ENCODE assay signal across 13 mouse cellular contexts in the genomic region with DNA sequence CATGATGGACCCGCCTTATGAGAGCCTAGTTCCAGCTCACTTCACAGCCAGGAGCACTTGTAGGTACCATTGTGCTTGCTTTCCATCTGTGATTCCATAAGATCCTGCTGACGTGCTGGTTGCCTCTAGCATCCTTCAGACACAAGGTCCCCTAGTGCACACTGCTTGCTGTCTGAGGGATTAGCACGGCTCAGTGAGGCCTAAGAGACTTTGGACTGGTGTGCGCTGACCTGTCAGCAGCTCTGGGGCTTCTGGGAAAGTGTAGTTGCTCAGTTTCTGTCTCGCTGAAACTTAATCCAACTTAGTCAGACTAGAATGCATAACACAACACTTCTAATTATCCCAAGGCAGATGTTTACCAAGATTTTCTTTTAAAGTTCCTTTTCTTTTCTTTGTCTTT. TPM values are rescaled to one million over a fixed set of nuclear protein-coding genes. Genes with fewer than 3 reads are reported as not detected.
A peak's percentile ranks its signal among the peaks of the same experiment; 100 is the strongest.
DNase-seq lines count a peak whose midpoint lies in the region; ATAC-seq lines count a peak whose summit lies in the region.
"Had no signal": no experiment of that assay in that cellular context is flagged by ENCODE, and none has a peak within 500 bp of the region (broad histone marks: within the 10 kb centered on the region; RNA-seq: fewer than 3 reads in every experiment).

No protein-coding gene starts in this region.

- 62% methylated on average over 5 of the region's 5 CpGs for WGBS in kidney, embryonic 14.5 days
- whole genome bisulfite sequencing in embryonic facial prominence, embryonic 13.5 days, result 52% methylated on average over 5 of the region's 5 CpGs
- 56% methylated on average over 5 of the region's 5 CpGs for whole genome bisulfite sequencing in kidney, embryonic 15.5 days
- 23% methylated on average over 5 of the region's 5 CpGs for WGBS in midbrain, embryonic 16.5 days
- WGBS in heart, embryonic 11.5 days (ENCODE audit: insufficient replicate concordance), result 56% methylated on average over 5 of the region's 5 CpGs

- ATAC-seq in kidney, embryonic 14.5 days (ENCODE audit: low FRiP score, low TSS enrichment), result no peak
- ATAC-seq in embryonic facial prominence, embryonic 13.5 days (ENCODE audit: insufficient number of reproducible peaks, insufficient read depth, low FRiP score, low TSS enrichment, low read depth), result no peak
- 0 out of 2 replicates have a peak, but pooled peaks have one; percentile 47 for ATAC-seq in kidney, embryonic 15.5 days (replicated peaks; ENCODE audit: low FRiP score)
- ATAC-seq in midbrain, embryonic 16.5 days, result no peak
- no peak for ATAC-seq in megakaryocyte-erythroid progenitor cell, adult 5-6 weeks (replicated peaks; ENCODE audit: low FRiP score, low TSS enrichment, poor library complexity, severe bottlenecking)
- ATAC-seq in heart, embryonic 11.5 days (replicated peaks; ENCODE audit: insufficient number of reproducible peaks, low FRiP score, low TSS enrichment), result no peak

- no peak overlapping the region for H3K4me3 ChIP-seq in kidney, embryonic 14.5 days (ENCODE audit: low read length)
- H3K4me3 ChIP-seq in embryonic facial prominence, embryonic 13.5 days, result no peak overlapping the region
- no peak overlapping the region for H3K4me3 ChIP-seq in kidney, embryonic 15.5 days (replicated peaks)
- H3K4me3 ChIP-seq in midbrain, embryonic 16.5 days (ENCODE audit: low read depth, low read length), result no peak overlapping the region
- H3K4me3 ChIP-seq in heart, embryonic 11.5 days (ENCODE audit: low read depth, low read length), result no peak overlapping the region
- H3K4me3 ChIP-seq: embryonic facial prominence, embryonic 15.5 days; neural tube, embryonic 13.5 days had no signal

- peaks cover 4% of the 10 kb centered on the region; the same call in 1 of the 2 replicates for H3K36me3 ChIP-seq in kidney, embryonic 14.5 days (ENCODE audit: control insufficient read depth, insufficient read depth, low read length)
- peaks cover 8% of the 10 kb centered on the region for H3K36me3 ChIP-seq in embryonic facial prominence, embryonic 13.5 days
- no peaks in the 10 kb centered on the region; the same call in 1 of the 2 replicates for H3K36me3 ChIP-seq in kidney, embryonic 15.5 days
- H3K36me3 ChIP-seq in midbrain, embryonic 16.5 days (ENCODE audit: control insufficient read depth, insufficient read depth, low read length), result peaks cover 17% of the 10 kb centered on the region
- H3K36me3 ChIP-seq in heart, embryonic 11.5 days (ENCODE audit: control insufficient read depth, insufficient read depth, low read length), result no peaks in the 10 kb centered on the region

- H3K9me3 ChIP-seq in kidney, embryonic 14.5 days (ENCODE audit: control insufficient read depth, low read length), result no peaks in the 10 kb centered on the region
- H3K9me3 ChIP-seq in embryonic facial prominence, embryonic 13.5 days, result no peaks in the 10 kb centered on the region
- no peaks in the 10 kb centered on the region for H3K9me3 ChIP-seq in kidney, embryonic 15.5 days (replicated peaks)
- H3K9me3 ChIP-seq in midbrain, embryonic 16.5 days (replicated peaks; ENCODE audit: control insufficient read depth, low read length, poor library complexity, severe bottlenecking), result no peaks in the 10 kb centered on the region
- no peaks in the 10 kb centered on the region for H3K9me3 ChIP-seq in heart, embryonic 11.5 days (replicated peaks; ENCODE audit: control insufficient read depth, low read length)
- H3K9me3 ChIP-seq: embryonic facial prominence, embryonic 15.5 days; neural tube, embryonic 13.5 days had no signal

- H3K4me2 ChIP-seq in kidney, embryonic 14.5 days (replicated peaks; ENCODE audit: low read depth, low read length), result no peak overlapping the region
- H3K4me2 ChIP-seq in embryonic facial prominence, embryonic 13.5 days, result no peak overlapping the region
- no peak overlapping the region for H3K4me2 ChIP-seq in kidney, embryonic 15.5 days
- H3K4me2 ChIP-seq in midbrain, embryonic 16.5 days (ENCODE audit: low read length), result no peak overlapping the region
- no peak overlapping the region for H3K4me2 ChIP-seq in heart, embryonic 11.5 days
- H3K4me2 ChIP-seq: embryonic facial prominence, embryonic 15.5 days; neural tube, embryonic 13.5 days had no signal

- no peak overlapping the region for H3K9ac ChIP-seq in kidney, embryonic 14.5 days (ENCODE audit: low read depth, low read length)
- no peak overlapping the region for H3K9ac ChIP-seq in embryonic facial prominence, embryonic 13.5 days
- no peak overlapping the region for H3K9ac ChIP-seq in kidney, embryonic 15.5 days
- no peak overlapping the region for H3K9ac ChIP-seq in midbrain, embryonic 16.5 days (ENCODE audit: low read depth, low read length)
- H3K9ac ChIP-seq in heart, embryonic 11.5 days (ENCODE audit: low read depth, low read length), result no peak overlapping the region
- H3K9ac ChIP-seq: embryonic facial prominence, embryonic 15.5 days; neural tube, embryonic 13.5 days had no signal

- H3K27me3 ChIP-seq in kidney, embryonic 14.5 days (ENCODE audit: control insufficient read depth, insufficient read depth, low read length), result no peaks in the 10 kb centered on the region
- H3K27me3 ChIP-seq in embryonic facial prominence, embryonic 13.5 days, result no peaks in the 10 kb centered on the region; the same call in 1 of the 2 replicates
- no peaks in the 10 kb centered on the region for H3K27me3 ChIP-seq in kidney, embryonic 15.5 days
- H3K27me3 ChIP-seq in midbrain, embryonic 16.5 days (ENCODE audit: control insufficient read depth, insufficient read depth, low read depth, low read length), result no peaks in the 10 kb centered on the region
- H3K27me3 ChIP-seq in heart, embryonic 11.5 days (ENCODE audit: control insufficient read depth, insufficient read depth, low read length), result peaks cover 16% of the 10 kb centered on the region
- H3K27me3 ChIP-seq: embryonic facial prominence, embryonic 15.5 days; neural tube, embryonic 13.5 days had no signal

- peak; percentile 62 for DNase-seq in kidney, adult 11 months
- DNase-seq in layer of hippocampus, adult 11-12 months (ENCODE audit: low spot score), result no peak
- DNase-seq: gastrocnemius, postnatal 25 days; thymus, postnatal 36 days had no signal

- peaks cover 16% of the 10 kb centered on the region; the same call in 1 of the 2 replicates for H3K4me1 ChIP-seq in kidney, embryonic 14.5 days (ENCODE audit: control insufficient read depth, insufficient read depth, low read length)
- H3K4me1 ChIP-seq in embryonic facial prominence, embryonic 13.5 days, result peaks cover 32% of the 10 kb centered on the region
- peaks cover 29% of the 10 kb centered on the region for H3K4me1 ChIP-seq in kidney, embryonic 15.5 days
- peaks cover 29% of the 10 kb centered on the region for H3K4me1 ChIP-seq in midbrain, embryonic 16.5 days (ENCODE audit: control insufficient read depth, insufficient read depth, low read length)
- H3K4me1 ChIP-seq in heart, embryonic 11.5 days (ENCODE audit: control insufficient read depth, insufficient read depth, low read length), result peaks cover 14% of the 10 kb centered on the region

- H3K27ac ChIP-seq in kidney, embryonic 14.5 days (ENCODE audit: low read depth, low read length), result no peak overlapping the region
- H3K27ac ChIP-seq in embryonic facial prominence, embryonic 13.5 days, result peak overlapping the region; percentile 51
- no peak overlapping the region; the same call in 1 of the 2 replicates for H3K27ac ChIP-seq in kidney, embryonic 15.5 days
- H3K27ac ChIP-seq in midbrain, embryonic 16.5 days (ENCODE audit: low read length), result peak overlapping the region; percentile 33
- no peak overlapping the region for H3K27ac ChIP-seq in heart, embryonic 11.5 days (ENCODE audit: low read depth, low read length)
- H3K27ac ChIP-seq: embryonic facial prominence, embryonic 15.5 days; neural tube, embryonic 13.5 days had no signal

RNA-seq across cellular contexts. Expression of a gene that starts 32.2 kb away (rescaled TPM):
- polyA plus RNA-seq in kidney, embryonic 14.5 days (2014; fragmentation: Nextera tagmentation; extraction: Ambion mirVana), result 5.8 and 6.4 TPM in 2 replicates
- polyA plus RNA-seq in embryonic facial prominence, embryonic 13.5 days (2015; fragmentation: Nextera tagmentation; extraction: Ambion mirVana), result 5.5 and 5.8 TPM in 2 replicates
- 6.0 and 6.5 TPM in 2 replicates for polyA plus RNA-seq in kidney, embryonic 15.5 days (2015; fragmentation: Nextera tagmentation; extraction: Ambion mirVana)
- 25.9 and 34.6 TPM in 2 replicates for polyA plus RNA-seq in midbrain, embryonic 16.5 days (2015; fragmentation: Nextera tagmentation; extraction: Ambion mirVana)
- total RNA-seq in megakaryocyte-erythroid progenitor cell, adult 5-6 weeks (2014; fragmentation: Nextera tagmentation), result 5.6 and 7.8 TPM in 2 replicates
- 0.19 and 1.4 TPM in 2 replicates for total RNA-seq in megakaryocyte-erythroid progenitor cell, adult 5-6 weeks (2017)
- 2.9 and 3.1 TPM in 2 replicates for polyA plus RNA-seq in heart, embryonic 11.5 days (2014; fragmentation: Nextera tagmentation; extraction: Ambion mirVana)

RNA-seq across cellular contexts. Expression of a gene that starts 34.7 kb away (rescaled TPM):
- polyA plus RNA-seq in kidney, embryonic 14.5 days (2014; fragmentation: Nextera tagmentation; extraction: Ambion mirVana), result 14.5 and 21.8 TPM in 2 replicates
- 21.9 and 23.9 TPM in 2 replicates for polyA plus RNA-seq in embryonic facial prominence, embryonic 13.5 days (2015; fragmentation: Nextera tagmentation; extraction: Ambion mirVana)
- polyA plus RNA-seq in kidney, embryonic 15.5 days (2015; fragmentation: Nextera tagmentation; extraction: Ambion mirVana), result 21.0 and 21.5 TPM in 2 replicates
- polyA plus RNA-seq in midbrain, embryonic 16.5 days (2015; fragmentation: Nextera tagmentation; extraction: Ambion mirVana), result 37.0 and 38.6 TPM in 2 replicates
- 9.2 and 10.4 TPM in 2 replicates for total RNA-seq in megakaryocyte-erythroid progenitor cell, adult 5-6 weeks (2014; fragmentation: Nextera tagmentation)
- 5.1 and 6.4 TPM in 2 replicates for total RNA-seq in megakaryocyte-erythroid progenitor cell, adult 5-6 weeks (2017)
- polyA plus RNA-seq in heart, embryonic 11.5 days (2014; fragmentation: Nextera tagmentation; extraction: Ambion mirVana), result 12.4 and 15.1 TPM in 2 replicates

RNA-seq across cellular contexts. Expression of a gene that starts 44.7 kb away (rescaled TPM):
- polyA plus RNA-seq in kidney, embryonic 14.5 days (2014; fragmentation: Nextera tagmentation; extraction: Ambion mirVana), result 80.8 and 109 TPM in 2 replicates
- 82.4 and 84.5 TPM in 2 replicates for polyA plus RNA-seq in embryonic facial prominence, embryonic 13.5 days (2015; fragmentation: Nextera tagmentation; extraction: Ambion mirVana)
- 79.5 and 85.4 TPM in 2 replicates for polyA plus RNA-seq in kidney, embryonic 15.5 days (2015; fragmentation: Nextera tagmentation; extraction: Ambion mirVana)
- 44.8 and 48.7 TPM in 2 replicates for polyA plus RNA-seq in midbrain, embryonic 16.5 days (2015; fragmentation: Nextera tagmentation; extraction: Ambion mirVana)
- 63.6 and 71.5 TPM in 2 replicates for total RNA-seq in megakaryocyte-erythroid progenitor cell, adult 5-6 weeks (2014; fragmentation: Nextera tagmentation)
- total RNA-seq in megakaryocyte-erythroid progenitor cell, adult 5-6 weeks (2017), result 53.4 and 64.6 TPM in 2 replicates
- 60.3 and 62.1 TPM in 2 replicates for polyA plus RNA-seq in heart, embryonic 11.5 days (2014; fragmentation: Nextera tagmentation; extraction: Ambion mirVana)

RNA-seq across cellular contexts. Expression of a gene that starts 46.5 kb away (rescaled TPM):
- polyA plus RNA-seq in kidney, embryonic 14.5 days (2014; fragmentation: Nextera tagmentation; extraction: Ambion mirVana), result 11.4 and 17.8 TPM in 2 replicates
- 21.0 and 23.4 TPM in 2 replicates for polyA plus RNA-seq in embryonic facial prominence, embryonic 13.5 days (2015; fragmentation: Nextera tagmentation; extraction: Ambion mirVana)
- 15.9 and 18.9 TPM in 2 replicates for polyA plus RNA-seq in kidney, embryonic 15.5 days (2015; fragmentation: Nextera tagmentation; extraction: Ambion mirVana)
- polyA plus RNA-seq in midbrain, embryonic 16.5 days (2015; fragmentation: Nextera tagmentation; extraction: Ambion mirVana), result 9.0 and 9.2 TPM in 2 replicates
- total RNA-seq in megakaryocyte-erythroid progenitor cell, adult 5-6 weeks (2014; fragmentation: Nextera tagmentation), result 66.7 and 109 TPM in 2 replicates
- total RNA-seq in megakaryocyte-erythroid progenitor cell, adult 5-6 weeks (2017), result 13.3 and 27.0 TPM in 2 replicates
- 9.1 and 11.4 TPM in 2 replicates for polyA plus RNA-seq in heart, embryonic 11.5 days (2014; fragmentation: Nextera tagmentation; extraction: Ambion mirVana)

RNA-seq across cellular contexts. Expression of a gene that starts 56.8 kb away (rescaled TPM):
- 0.43 and 0.55 TPM in 2 replicates for polyA plus RNA-seq in kidney, embryonic 14.5 days (2014; fragmentation: Nextera tagmentation; extraction: Ambion mirVana)
- 2.7 and 2.9 TPM in 2 replicates for polyA plus RNA-seq in embryonic facial prominence, embryonic 13.5 days (2015; fragmentation: Nextera tagmentation; extraction: Ambion mirVana)
- polyA plus RNA-seq in kidney, embryonic 15.5 days (2015; fragmentation: Nextera tagmentation; extraction: Ambion mirVana), result 0.59 and 1.2 TPM in 2 replicates
- 37.3 and 40.3 TPM in 2 replicates for polyA plus RNA-seq in midbrain, embryonic 16.5 days (2015; fragmentation: Nextera tagmentation; extraction: Ambion mirVana)
- not detected in 2 replicates for total RNA-seq in megakaryocyte-erythroid progenitor cell, adult 5-6 weeks (2014; fragmentation: Nextera tagmentation)
- total RNA-seq in megakaryocyte-erythroid progenitor cell, adult 5-6 weeks (2017), result 0.05 TPM in 1 of 2 replicates, not detected in the other
- 0.31 and 0.59 TPM in 2 replicates for polyA plus RNA-seq in heart, embryonic 11.5 days (2014; fragmentation: Nextera tagmentation; extraction: Ambion mirVana)
- total RNA-seq: hematopoietic stem cell, adult 5-6 weeks had no signal

Comparison
In these comparisons a context has a peak if more than half of its experiments do, and no peak if none do; other contexts are left out.
1. H3K27ac ChIP-seq: peak in embryonic facial prominence, embryonic 13.5 days (single experiment) and midbrain, embryonic 16.5 days (single experiment); none in kidney, embryonic 14.5 days (single experiment), kidney, embryonic 15.5 days (single experiment) and heart, embryonic 11.5 days (single experiment).